Mouse (Mus musculus) MEL-GATA-1-ER (cell line): ENCODE measurements around the gene Zfr2.
"Not testable (repeated sequence)": the region's sequence is repeated elsewhere in the genome, so short reads cannot be mapped to it uniquely, and the experiment has no call there.

Source experiments
- DNase-seq: peaks from one replicate; pipeline ENCODE4 v3.0.0-alpha.2; 2012; ENCODE audit warnings: low read depth; ENCODE audit errors: extremely low read depth

Zfr2 gene

GRCm38 (mm10) chr10:81202978-81203720, 29.8 kb upstream of the Zfr2 start:
- no peak for DNase-seq

DNA sequence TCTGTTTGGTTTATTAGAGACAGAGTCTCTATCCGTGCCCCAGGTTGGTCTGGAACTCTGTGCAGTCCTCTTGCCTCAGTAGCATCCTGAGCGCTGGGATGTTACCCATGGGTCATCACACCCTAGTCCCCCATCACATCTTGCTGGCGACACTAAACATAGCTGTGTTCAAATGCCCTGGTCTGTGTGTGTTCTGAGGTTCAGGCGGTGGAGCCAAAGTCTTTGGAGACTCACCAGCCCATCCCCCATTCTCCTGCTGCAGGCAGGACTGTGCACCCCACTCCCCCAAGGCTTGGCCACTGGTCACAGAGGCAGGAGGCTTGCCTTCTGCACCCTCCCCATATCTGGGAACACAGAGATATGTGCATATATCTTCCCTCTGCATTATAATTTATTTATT, 28.8 kb upstream of the Zfr2 start:
- no peak for DNase-seq

DNA sequence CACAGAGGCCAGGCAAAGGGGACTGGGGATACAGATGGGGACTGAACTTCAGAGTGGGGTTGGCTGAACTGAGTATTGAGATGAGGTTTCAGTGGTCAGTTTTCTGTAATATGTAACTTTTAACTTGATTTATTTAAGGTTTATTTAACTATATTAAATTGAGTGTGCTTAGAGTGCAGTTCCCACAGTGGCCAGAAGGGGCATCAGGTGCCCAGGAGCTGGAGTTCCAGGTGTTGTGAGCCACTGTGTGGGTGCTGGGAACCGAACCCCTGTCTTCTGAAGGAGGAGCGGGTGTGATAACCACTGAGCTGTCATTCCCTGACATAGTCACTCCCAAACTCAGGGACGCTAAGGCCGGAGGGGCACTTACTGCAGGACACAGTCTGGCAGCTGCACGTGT, 22.8 kb upstream of the Zfr2 start:
- no peak for DNase-seq

DNA sequence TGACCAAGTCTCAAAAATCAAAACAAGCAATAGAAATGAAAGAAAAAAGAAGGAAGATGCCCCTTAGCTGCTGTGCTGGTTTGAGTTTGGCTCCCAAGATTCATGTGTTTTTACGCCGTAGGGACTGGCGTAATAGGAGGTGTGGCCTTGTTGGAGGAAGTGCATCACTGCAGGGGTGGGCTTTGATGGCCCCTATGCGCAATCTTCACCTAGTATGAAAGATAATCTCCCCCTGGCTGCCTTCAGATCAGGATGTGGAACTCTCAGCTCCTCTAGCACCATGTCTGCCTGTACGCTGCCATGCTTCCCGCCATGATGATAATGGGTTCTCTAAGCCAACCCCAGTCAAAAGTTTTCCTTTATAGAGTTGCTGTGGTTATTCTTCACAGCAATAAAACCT, 16.7 kb upstream of the Zfr2 start:
- no peak for DNase-seq

- no peak for DNase-seq
These were observed 16.1 kb upstream of the Zfr2 start for GRCm38 (mm10) chr10:81216810-81217209.

DNA sequence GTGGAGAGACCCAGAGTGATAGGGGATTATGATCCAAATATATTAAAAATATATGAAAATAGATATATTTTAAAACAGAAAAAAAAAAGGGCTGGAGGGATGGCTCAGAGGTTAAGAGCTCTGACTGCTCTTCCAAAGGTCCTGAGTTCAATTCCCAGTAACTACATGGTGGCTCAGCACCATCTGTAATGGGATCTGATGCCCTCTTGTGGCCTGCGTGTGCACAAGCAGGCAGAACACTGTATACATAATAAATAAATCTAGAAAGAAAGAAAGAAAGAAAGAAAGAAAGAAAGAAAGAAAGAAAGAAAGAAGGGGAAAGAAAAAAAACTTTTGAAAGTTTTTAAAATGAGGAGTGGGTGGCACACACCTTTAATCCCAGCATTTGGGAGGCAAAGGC, 15.7 kb upstream of the Zfr2 start:
- DNase-seq: not testable (repeated sequence)

- DNase-seq: no peak
These were observed 15.0 kb upstream of the Zfr2 start for GRCm38 (mm10) chr10:81217964-81218363.

GRCm38 (mm10) chr10:81221402-81222015, 11.4 kb upstream of the Zfr2 start:
- peak; percentile 54 for DNase-seq

- DNase-seq: not testable (repeated sequence)
These were observed 9.2 kb upstream of the Zfr2 start for GRCm38 (mm10) chr10:81223731-81224130.

DNA sequence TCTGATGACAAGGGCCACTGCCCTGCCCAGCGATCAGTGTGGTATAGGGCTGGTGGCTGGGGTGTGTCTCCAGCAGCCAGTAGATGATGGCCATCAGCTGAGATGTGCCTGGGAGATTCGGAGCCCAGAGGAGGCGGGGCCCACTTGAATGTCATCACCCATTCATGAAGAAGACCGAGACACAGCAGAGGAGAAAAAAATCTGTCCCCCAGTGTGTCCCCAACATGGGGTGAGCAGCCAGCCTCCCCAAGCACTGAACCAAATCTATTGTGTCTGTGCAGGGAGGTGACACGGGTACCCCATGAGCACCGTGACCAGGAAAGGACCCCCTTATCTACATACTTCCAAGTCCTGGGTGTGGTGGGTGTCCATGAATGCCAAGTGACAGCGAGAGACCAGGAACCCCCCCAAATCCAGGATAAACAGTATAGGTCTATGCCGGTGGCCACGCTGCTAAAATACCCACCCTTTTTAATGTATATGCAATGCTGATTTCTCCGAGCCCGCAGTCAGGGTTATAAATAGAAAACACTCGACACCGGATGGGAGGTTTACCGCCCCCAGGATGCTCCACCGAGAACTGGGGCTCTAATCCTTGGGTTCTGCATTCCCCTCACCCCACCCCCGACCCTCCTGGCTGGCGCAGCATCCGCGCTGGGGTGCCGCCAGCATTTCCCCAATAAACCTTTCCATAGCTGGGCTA, 3.1 kb upstream of the Zfr2 start:
- no peak for DNase-seq

GRCm38 (mm10) chr10:81230438-81231332, 2.3 kb upstream of the Zfr2 start, which contains the start of gene Atcay:
Gene Atcay (minus strand): TSS chr10:81230833.
- no peak for DNase-seq

GRCm38 (mm10) chr10:81231436-81231835, 1.5 kb upstream of the Zfr2 start:
- no peak for DNase-seq

DNA sequence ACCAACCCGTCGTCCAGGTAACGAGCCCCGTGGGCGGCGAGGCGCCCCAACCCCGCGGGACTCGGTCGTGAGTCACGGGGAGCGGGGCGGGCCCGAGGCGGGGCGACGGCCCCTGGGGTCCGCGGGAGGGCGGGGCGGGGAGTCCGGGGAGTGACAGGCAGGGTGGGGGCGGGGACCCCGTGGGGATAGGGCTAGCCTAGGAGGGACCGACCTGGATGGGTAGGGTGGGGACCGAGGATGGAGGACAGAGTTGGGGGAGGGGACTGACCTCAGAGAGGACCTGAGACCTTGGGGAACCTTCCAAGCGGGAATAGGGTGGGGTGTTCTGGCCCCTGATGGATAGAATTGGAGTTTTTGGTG, 251 bp downstream of the Zfr2 start:
- DNase-seq: no peak

DNA sequence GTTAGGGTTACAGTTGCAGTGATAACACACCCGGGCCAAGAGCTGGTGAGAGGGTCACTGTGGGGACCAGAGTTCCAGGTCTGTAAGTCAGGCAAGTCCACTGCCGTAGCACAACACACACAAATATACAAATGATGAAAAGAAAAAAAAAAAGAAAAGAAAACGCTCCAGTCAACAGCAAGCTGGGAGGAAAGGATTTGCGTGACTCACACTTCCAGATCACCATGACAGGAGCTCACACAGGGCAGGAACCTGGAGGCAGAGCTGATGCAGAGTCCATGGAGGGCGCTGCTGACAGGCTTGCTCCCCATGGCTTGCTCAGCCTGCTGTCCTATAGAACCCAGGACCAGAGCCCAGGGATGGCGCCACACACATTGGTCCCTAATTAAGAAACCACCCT, 1.3 kb downstream of the Zfr2 start:
- no peak for DNase-seq

- no peak for DNase-seq
These were observed 3.7 kb downstream of the Zfr2 start for GRCm38 (mm10) chr10:81236471-81237268.

DNA sequence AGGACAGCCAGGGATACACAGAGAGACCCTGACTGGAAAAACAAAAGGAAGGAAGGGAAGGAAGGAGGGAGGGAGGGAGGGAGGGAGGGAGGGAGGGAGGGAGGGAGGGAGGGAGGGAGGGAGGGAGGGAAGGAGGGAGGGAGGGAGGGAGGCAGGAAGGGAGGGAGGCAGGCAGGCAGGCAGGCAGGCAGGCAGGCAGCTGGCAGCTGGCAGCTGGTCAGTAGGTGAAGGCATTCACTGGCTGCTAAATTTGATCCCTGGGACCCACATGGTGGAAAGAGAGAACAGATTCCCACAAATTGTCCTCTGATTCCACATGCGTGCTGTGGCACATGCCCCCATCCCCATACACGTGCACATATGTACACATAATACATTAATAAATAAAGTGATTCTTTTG, 5.7 kb downstream of the Zfr2 start:
- no peak for DNase-seq

DNA sequence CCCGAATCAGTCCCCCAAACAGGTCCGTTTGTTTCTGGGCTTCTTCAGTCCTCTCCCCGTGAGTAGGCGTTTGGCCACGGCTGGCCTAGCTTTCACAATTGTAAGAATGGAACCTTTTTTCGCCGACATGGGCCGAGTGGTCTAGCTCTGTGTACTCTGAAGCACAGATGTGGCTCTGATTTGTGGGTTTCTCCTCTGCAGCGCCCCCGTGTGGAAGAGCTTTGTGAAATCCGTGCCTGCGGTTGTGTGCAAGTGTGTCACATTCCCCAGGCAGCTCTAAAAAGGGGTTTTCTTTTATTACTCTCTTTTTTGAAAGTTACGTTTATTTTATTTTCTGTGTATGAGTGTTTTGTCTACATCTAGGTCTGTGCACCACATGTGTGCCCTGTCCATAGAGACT, 7.9 kb downstream of the Zfr2 start:
- DNase-seq: no peak

GRCm38 (mm10) chr10:81242021-81242420, 9.1 kb downstream of the Zfr2 start:
- DNase-seq: no peak

GRCm38 (mm10) chr10:81244146-81244545, 11.2 kb downstream of the Zfr2 start:
- no peak for DNase-seq

GRCm38 (mm10) chr10:81244595-81244994, 11.6 kb downstream of the Zfr2 start:
- peak; percentile 50 for DNase-seq

DNA sequence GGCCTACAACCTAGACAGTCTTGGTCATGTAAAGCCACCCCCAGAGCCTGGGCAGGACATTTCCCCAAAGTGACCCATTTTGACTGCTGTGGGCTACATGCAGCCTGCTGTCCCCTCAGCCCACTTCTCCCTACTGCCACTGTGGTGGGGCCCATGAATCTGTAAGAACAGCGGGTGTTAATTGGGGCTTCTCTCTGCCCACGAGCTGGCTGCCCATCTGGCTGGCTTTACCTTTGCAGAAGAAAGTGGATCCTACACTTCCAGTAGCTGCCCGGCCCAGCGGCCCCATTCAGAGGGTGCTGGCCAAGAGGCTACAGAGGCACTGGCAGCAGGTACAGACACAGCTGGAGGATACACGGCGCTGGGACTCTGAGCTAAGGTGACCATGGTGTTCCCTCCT, 12.2 kb downstream of the Zfr2 start:
- no peak for DNase-seq
